Mouse (Mus musculus): Measurements from ENCODE around the gene Sh3gl1.

DNA sequence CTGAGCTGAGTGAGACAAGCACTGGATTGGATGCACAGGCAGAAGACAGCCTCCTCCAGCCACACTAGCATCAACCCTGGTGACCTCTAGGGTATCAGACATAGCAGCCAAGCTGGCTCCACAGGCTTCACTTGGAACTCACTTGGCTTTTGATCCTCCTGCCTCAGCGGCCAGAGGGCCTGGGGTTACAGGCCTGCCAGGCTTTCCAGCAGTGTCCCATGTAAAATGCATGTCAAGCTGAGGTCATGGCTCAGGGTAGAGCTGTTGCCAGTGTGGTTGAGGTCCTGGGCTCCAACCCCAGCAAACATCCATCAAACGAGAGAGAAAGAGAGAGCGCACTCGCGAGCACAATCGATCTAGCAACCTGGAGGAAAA is 1.7 kb downstream of the Sh3gl1 start:
- TF ChIP-seq CTCF (IDR thresholded peaks at IDR 0.05; ENCODE audit: low read depth) (no peak), EP300 (optimal IDR thresholded peaks at IDR 0.05) (no peak)

Measured in stomach, postnatal 0 days (tissue).